ENCODE assay signal across 9 mouse cellular contexts in the genomic region with DNA sequence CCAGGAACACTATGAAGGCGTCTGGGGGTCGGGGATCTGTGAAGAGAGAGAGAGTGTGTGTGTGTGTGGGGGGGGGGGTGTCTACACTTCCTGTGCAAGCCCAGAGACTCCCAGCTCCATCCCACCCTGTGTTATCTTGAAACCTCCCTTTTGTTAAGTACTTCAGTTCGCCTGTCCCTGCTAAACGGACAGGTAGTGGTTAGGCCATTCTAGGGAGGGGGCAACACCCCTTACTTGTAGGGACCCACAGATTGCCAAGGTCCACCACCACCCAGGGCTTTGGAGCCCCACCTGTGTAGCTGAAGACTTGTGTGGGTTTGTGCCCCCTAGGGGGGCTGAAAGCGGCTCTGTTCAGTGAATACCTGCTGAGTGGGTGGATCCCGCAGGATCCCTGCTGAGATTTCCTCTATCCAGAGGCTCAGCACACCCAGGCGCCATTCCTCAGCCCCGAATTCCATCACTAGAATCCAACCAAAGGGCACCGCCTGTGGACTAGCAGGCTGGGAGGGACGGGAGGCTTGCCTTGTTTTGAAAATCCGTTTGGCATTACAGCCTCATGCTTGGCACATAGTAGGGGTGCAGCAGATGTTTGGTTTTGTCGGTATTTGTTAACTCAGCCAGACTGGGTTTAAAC. TPM values are rescaled to one million over a fixed set of nuclear protein-coding genes. Genes with fewer than 3 reads are reported as not detected.
DNase-seq lines count a peak whose midpoint lies in the region; ATAC-seq and TF ChIP-seq lines count a peak whose summit lies in the region.
"Had no signal": no experiment of that assay in that cellular context is flagged by ENCODE, and none has a peak within 500 bp of the region (broad histone marks: within the 10 kb centered on the region; RNA-seq: fewer than 3 reads in every experiment).

No protein-coding gene starts in this region.

- peak overlapping the region; percentile 66 for H3K9ac ChIP-seq in heart, embryonic 12.5 days
- no peak overlapping the region for H3K9ac ChIP-seq in ES-E14 (ENCODE audit: insufficient read depth, low read depth, low read length, poor library complexity, severe bottlenecking)
- no peak overlapping the region for H3K9ac ChIP-seq in hindbrain, embryonic 16.5 days (ENCODE audit: low read depth, low read length)
- H3K9ac ChIP-seq in midbrain, embryonic 13.5 days (replicated peaks) = 0 out of 2 replicates have a peak overlapping the region, but pooled peaks have one; percentile 24

- H3K27ac ChIP-seq in heart, embryonic 12.5 days (ENCODE audit: poor library complexity, severe bottlenecking) = peak overlapping the region; percentile 71
- H3K27ac ChIP-seq in ES-E14 (ENCODE audit: insufficient read depth, low read depth, low read length, poor library complexity, severe bottlenecking) = no peak overlapping the region
- 0 out of 2 replicates have a peak overlapping the region, but pooled peaks have one; percentile 16 for H3K27ac ChIP-seq in hindbrain, embryonic 16.5 days (ENCODE audit: low read depth, low read length)
- H3K27ac ChIP-seq in midbrain, embryonic 13.5 days = 0 out of 2 replicates have a peak overlapping the region, but pooled peaks have one; percentile 25

- H3K4me1 ChIP-seq in heart, embryonic 12.5 days (replicated peaks) = peaks cover 73% of the 10 kb centered on the region
- H3K4me1 ChIP-seq in ES-E14 (ENCODE audit: control insufficient read depth in 2 of 2, insufficient read depth in 2 of 2, low read length in 2 of 2, poor library complexity in 1 of 2) = peaks cover 2 to 41% of the 10 kb centered on the region in 2 experiments; a peak in 2 of 4 replicates
- H3K4me1 ChIP-seq in hindbrain, embryonic 16.5 days (ENCODE audit: control insufficient read depth, insufficient read depth, low read depth, low read length) = peaks cover 16% of the 10 kb centered on the region
- peaks cover 53% of the 10 kb centered on the region for H3K4me1 ChIP-seq in midbrain, embryonic 13.5 days (replicated peaks)

- H3K9me3 ChIP-seq in heart, embryonic 12.5 days (replicated peaks) = no peaks in the 10 kb centered on the region
- H3K9me3 ChIP-seq in ES-E14 (ENCODE audit: control insufficient read depth, insufficient read depth, low read depth, low read length) = no peaks in the 10 kb centered on the region
- no peaks in the 10 kb centered on the region for H3K9me3 ChIP-seq in hindbrain, embryonic 16.5 days (ENCODE audit: control insufficient read depth, low read length)
- H3K9me3 ChIP-seq in midbrain, embryonic 13.5 days = no peaks in the 10 kb centered on the region

- peak overlapping the region; percentile 61 for H3K4me3 ChIP-seq in heart, embryonic 12.5 days
- H3K4me3 ChIP-seq in ES-E14 (ENCODE audit: insufficient read depth in 1 of 2, low read depth in 1 of 2, low read length in 2 of 2, poor library complexity in 1 of 2, severe bottlenecking in 1 of 2) = peak overlapping the region in 1 of 2 experiments; percentile 40; a peak in 2 of 4 replicates
- no peak overlapping the region; the same call in 1 of the 2 replicates for H3K4me3 ChIP-seq in hindbrain, embryonic 16.5 days (ENCODE audit: low read length)
- H3K4me3 ChIP-seq in midbrain, embryonic 13.5 days (replicated peaks) = peak overlapping the region; percentile 19; the same call in 1 of the 2 replicates

- peak overlapping the region; percentile 89 for H3K4me2 ChIP-seq in heart, embryonic 12.5 days
- peak overlapping the region; percentile 28; the same call in 1 of the 2 replicates for H3K4me2 ChIP-seq in hindbrain, embryonic 16.5 days (ENCODE audit: low read length)
- H3K4me2 ChIP-seq in midbrain, embryonic 13.5 days (replicated peaks) = peak overlapping the region; percentile 29

- H3K27me3 ChIP-seq in heart, embryonic 12.5 days (replicated peaks) = peaks cover 28% of the 10 kb centered on the region
- peaks cover 23% of the 10 kb centered on the region for H3K27me3 ChIP-seq in hindbrain, embryonic 16.5 days (replicated peaks; ENCODE audit: control insufficient read depth, insufficient read depth, low read length)
- peaks cover 58% of the 10 kb centered on the region for H3K27me3 ChIP-seq in midbrain, embryonic 13.5 days

- ATAC-seq in heart, embryonic 12.5 days (ENCODE audit: insufficient number of reproducible peaks, low FRiP score) = no peak
- ATAC-seq in hindbrain, embryonic 16.5 days = no peak
- no peak for ATAC-seq in midbrain, embryonic 13.5 days

- in situ Hi-C loops in ES-E14 (cut with MboI; ENCODE audit: low sequenced_read_pairs in 2 of 2, unreplicated experiment in 2 of 2) = no loop called here

- peaks cover 12% of the 10 kb centered on the region for H3K36me3 ChIP-seq in heart, embryonic 12.5 days
- peaks cover 5% of the 10 kb centered on the region; the same call in 1 of the 2 replicates for H3K36me3 ChIP-seq in ES-E14 (ENCODE audit: control insufficient read depth, insufficient read depth, low read length, poor library complexity, severe bottlenecking)
- no peaks in the 10 kb centered on the region for H3K36me3 ChIP-seq in hindbrain, embryonic 16.5 days (ENCODE audit: control insufficient read depth, insufficient read depth, low read length)
- H3K36me3 ChIP-seq in midbrain, embryonic 13.5 days = no peaks in the 10 kb centered on the region

- 25% methylated on average over 12 of the region's 12 CpGs for WGBS in heart, embryonic 12.5 days
- 19% methylated on average over 12 of the region's 12 CpGs for WGBS in hindbrain, embryonic 16.5 days
- 13% methylated on average over 12 of the region's 12 CpGs for WGBS in midbrain, embryonic 13.5 days

- DNase-seq in heart, adult 18-20 months = no peak
- DNase-seq in ES-E14 (ENCODE audit: low read depth, low spot score) = peak; percentile 77
- no peak for DNase-seq in cerebellum, postnatal 10 days
- DNase-seq in spleen, postnatal 4 days (ENCODE audit: low spot score in 2 of 2) = no peak
- DNase-seq in left cerebral cortex, adult 9 months (ENCODE audit: low spot score in 2 of 2) = no peak
- DNase-seq: cerebellum, postnatal 14 days had no signal

TF ChIP-seq in ES-E14, 5 proteins besides CTCF, POLR2A, EP300 and RAD21:
- TF ChIP-seq CHD2 (IDR thresholded peaks at IDR 0.05; ENCODE audit: low read depth, low read length) = no peak

RNA-seq across cellular contexts. Expression of a gene that starts 2.6 kb away (rescaled TPM):
- 18.8 and 21.4 TPM in 2 replicates for polyA plus RNA-seq in heart, embryonic 12.5 days (2016; fragmentation: Nextera tagmentation; extraction: Ambion mirVana)
- 1 to 10 TPM; 1.2 to 2.1 TPM for total RNA-seq in heart, adult 18-20 months (2021)
- 1.4 and 3.4 TPM in 2 replicates for total RNA-seq in ES-E14 (2012; rRNA removed)
- 4.5 and 8.4 TPM in 2 replicates for polyA plus RNA-seq in hindbrain, embryonic 16.5 days (2015; fragmentation: Nextera tagmentation; extraction: Ambion mirVana)
- polyA plus RNA-seq in midbrain, embryonic 13.5 days (2015; fragmentation: Nextera tagmentation; extraction: Ambion mirVana) = 5.4 and 5.8 TPM in 2 replicates

RNA-seq across cellular contexts. Expression of a gene that starts 47.9 kb away (rescaled TPM):
- 14.6 and 15.4 TPM in 2 replicates for polyA plus RNA-seq in heart, embryonic 12.5 days (2016; fragmentation: Nextera tagmentation; extraction: Ambion mirVana)
- 10 to 100 TPM; 13.1 to 16.4 TPM for total RNA-seq in heart, adult 18-20 months (2021)
- total RNA-seq in ES-E14 (2012; rRNA removed) = 10.0 and 11.0 TPM in 2 replicates
- polyA plus RNA-seq in hindbrain, embryonic 16.5 days (2015; fragmentation: Nextera tagmentation; extraction: Ambion mirVana) = 30.5 and 33.6 TPM in 2 replicates
- polyA plus RNA-seq in midbrain, embryonic 13.5 days (2015; fragmentation: Nextera tagmentation; extraction: Ambion mirVana) = 25.1 and 30.2 TPM in 2 replicates

RNA-seq across cellular contexts. Expression of a gene that starts 48.1 kb away (rescaled TPM):
- polyA plus RNA-seq in heart, embryonic 12.5 days (2016; fragmentation: Nextera tagmentation; extraction: Ambion mirVana) = 61.4 and 62.9 TPM in 2 replicates
- 10 to 100 TPM; 72.0 to 72.3 TPM for total RNA-seq in heart, adult 18-20 months (2021)
- 39.3 and 48.1 TPM in 2 replicates for total RNA-seq in ES-E14 (2012; rRNA removed)
- 112 and 115 TPM in 2 replicates for polyA plus RNA-seq in hindbrain, embryonic 16.5 days (2015; fragmentation: Nextera tagmentation; extraction: Ambion mirVana)
- 154 and 165 TPM in 2 replicates for polyA plus RNA-seq in midbrain, embryonic 13.5 days (2015; fragmentation: Nextera tagmentation; extraction: Ambion mirVana)

Comparison
In these comparisons a context has a peak if more than half of its experiments do, and no peak if none do; other contexts are left out.
1. H3K4me2 ChIP-seq: peak in every context shown above with its lines; median percentile 89 in heart, embryonic 12.5 days; 29 in midbrain, embryonic 13.5 days; 28 in hindbrain, embryonic 16.5 days.
2. H3K9ac ChIP-seq: peak in heart, embryonic 12.5 days (single experiment) and midbrain, embryonic 13.5 days (single experiment); none in ES-E14 (single experiment) and hindbrain, embryonic 16.5 days (single experiment).